Mouse (Mus musculus): ENCODE data around the gene Sync.

- TF ChIP-seq CTCF (conservative IDR thresholded peaks at IDR 0.05; ENCODE audit: insufficient read depth, insufficient read length, low read depth, low read length) (no peak), POLR2A (IDR thresholded peaks at IDR 0.05; ENCODE audit: low read depth, low read length) (no peak)
These were observed 70.3 kb downstream of the Sync start for GRCm38 (mm10) chr4:129357613-129358163.
